Mouse (Mus musculus): ENCODE data around the gene Thsd7b.
A peak's percentile ranks its signal among the peaks of the same experiment; 100 is the strongest.

GRCm38 (mm10) chr1:129616080-129616479 lies 343.0 kb downstream of the Thsd7b start:
- TF ChIP-seq CTCF (IDR thresholded peaks at IDR 0.05; ENCODE audit: low read depth) (no peak), EP300 (IDR thresholded peaks at IDR 0.05; ENCODE audit: low read depth) (0 out of 2 replicates have a peak, but pooled peaks have one; percentile 8)
